Mouse (Mus musculus) ES-Bruce4 (cell line): Measurements from ENCODE around the gene Vmn2r79. TPM values are rescaled to one million over a fixed set of nuclear protein-coding genes. Genes with fewer than 3 reads are reported as not detected.
"Not testable (repeated sequence)": the region's sequence is repeated elsewhere in the genome, so short reads cannot be mapped to it uniquely, and the experiment has no call there.

ENCODE experiments used
- H3K27ac ChIP-seq: 2 replicates; pipeline ENCODE4 v1.5.1; 2012; ENCODE audit warnings: low read length, inconsistent platforms; ENCODE audit not compliant: insufficient read depth
- H3K27me3 ChIP-seq: 2 replicates; pipeline ENCODE4 v1.6.1; 2012; ENCODE audit warnings: mild to moderate bottlenecking, low read length, inconsistent platforms; ENCODE audit not compliant: control insufficient read depth, poor library complexity, insufficient read depth, severe bottlenecking
- H3K36me3 ChIP-seq: 2 replicates; pipeline ENCODE4 v1.6.1; 2012; ENCODE audit warnings: inconsistent platforms, mild to moderate bottlenecking, low read length, moderate library complexity; ENCODE audit not compliant: control insufficient read depth, poor library complexity, insufficient read depth, severe bottlenecking
- H3K4me1 ChIP-seq: one replicate; pipeline ENCODE4 v1.8.1; 2011; ENCODE audit warnings: low read length; ENCODE audit not compliant: control insufficient read depth, insufficient read depth
- H3K4me3 ChIP-seq: 2 replicates; pipeline ENCODE4 v1.5.1; 2011; ENCODE audit warnings: low read depth, mild to moderate bottlenecking, low read length
- H3K9ac ChIP-seq: 2 replicates; pipeline ENCODE4 v1.6.1; 2012; ENCODE audit warnings: low read depth, mild to moderate bottlenecking, inconsistent platforms; ENCODE audit not compliant: poor library complexity, severe bottlenecking
- H3K9me3 ChIP-seq: replicated peaks from 2 replicates; pipeline ENCODE4 v1.6.1; 2012; ENCODE audit warnings: mild to moderate bottlenecking, low read length, inconsistent platforms; ENCODE audit not compliant: control insufficient read depth, poor library complexity, insufficient read depth, severe bottlenecking
- CTCF ChIP-seq: IDR thresholded peaks from one replicate; pipeline ENCODE4 v1.8.1; 2011; ENCODE audit warnings: low read depth, low read length
- EP300 ChIP-seq: IDR thresholded peaks from 2 replicates; pipeline ENCODE4 v1.6.1; 2011; ENCODE audit warnings: low read depth, low read length; ENCODE audit not compliant: insufficient read depth
- POLR2A ChIP-seq: IDR thresholded peaks from one replicate; pipeline ENCODE4 v1.8.1; 2011; ENCODE audit warnings: low read length; ENCODE audit not compliant: insufficient read depth
- polyA plus RNA-seq: library from polyadenylated mRNA; stranded (reverse); fragments of >200 nt; gene quantifications from 2 replicates; pipeline ENCODE4 v1.2.4, GENCODE M21; 2011; ENCODE audit warnings: low read depth; ENCODE audit not compliant: missing spikeins, insufficient read depth, insufficient read length

The Vmn2r79 gene
- 0.06 TPM in 1 of 2 replicates, not detected in the other for polyA plus RNA-seq

DNA sequence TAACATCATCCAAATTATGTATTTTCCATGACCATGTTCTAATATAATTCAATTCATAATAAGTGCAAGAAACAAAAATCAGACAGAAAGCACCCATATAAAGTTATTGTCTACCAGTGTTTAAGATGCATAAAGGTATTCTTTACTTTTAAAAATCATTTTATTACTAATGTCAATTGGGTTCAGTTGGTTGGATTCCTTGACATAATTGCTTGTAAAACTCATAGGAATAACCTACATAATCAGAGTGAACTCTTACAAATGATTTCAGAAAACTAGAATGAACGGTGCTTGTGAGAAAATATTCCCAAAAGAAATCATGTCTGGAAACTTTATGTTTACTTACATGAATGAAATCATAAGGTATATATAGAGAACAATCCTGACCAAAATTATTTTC, at the start of gene Vmn2r79:
Gene Vmn2r79 (plus strand): TSS at position 301 of the 400 bp plus-strand sequence.
- not testable (repeated sequence) for H3K4me3 ChIP-seq, H3K9me3 ChIP-seq, H3K4me1 ChIP-seq, H3K9ac ChIP-seq, H3K36me3 ChIP-seq, H3K27me3 ChIP-seq, H3K27ac ChIP-seq

GRCm38 (mm10) chr7:86994700-86995099, 1.2 kb upstream of the Vmn2r79 start:
- Histone ChIP-seq H3K27ac (no peak overlapping the region), H3K9me3 (no peaks in the 10 kb centered on the region), H3K27me3 (no peaks in the 10 kb centered on the region), H3K4me3 (no peak overlapping the region), H3K4me1 (no peaks in the 10 kb centered on the region), H3K9ac (no peak overlapping the region), H3K36me3 (no peaks in the 10 kb centered on the region)
- TF ChIP-seq EP300: no peak
- TF ChIP-seq POLR2A: no peak
- TF ChIP-seq CTCF: no peak

DNA sequence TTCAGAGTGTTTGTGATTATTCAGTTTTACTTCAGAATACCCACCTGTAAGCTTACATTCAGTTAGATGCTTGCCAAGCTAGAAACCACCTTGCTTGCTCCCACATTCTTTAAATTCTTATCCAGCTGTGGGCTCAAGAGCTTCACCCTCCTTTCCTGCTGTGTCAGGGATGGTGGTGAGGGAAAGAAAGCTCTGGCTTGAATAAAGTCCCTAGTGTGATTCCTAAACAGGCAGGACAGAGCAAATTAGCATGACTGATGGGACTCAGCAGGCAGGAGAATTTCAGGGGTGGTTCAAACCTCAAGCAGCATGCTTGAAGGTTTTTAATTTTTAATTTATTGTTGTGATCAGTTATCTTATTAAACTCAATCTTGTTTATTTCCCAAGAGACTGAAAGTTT, 30.6 kb downstream of the Vmn2r79 start:
- peaks cover 34% of the 10 kb centered on the region for H3K9me3 ChIP-seq
- H3K27me3 ChIP-seq, H3K9ac ChIP-seq, H3K27ac ChIP-seq, H3K4me1 ChIP-seq, H3K4me3 ChIP-seq, H3K36me3 ChIP-seq: not testable (repeated sequence)

DNA sequence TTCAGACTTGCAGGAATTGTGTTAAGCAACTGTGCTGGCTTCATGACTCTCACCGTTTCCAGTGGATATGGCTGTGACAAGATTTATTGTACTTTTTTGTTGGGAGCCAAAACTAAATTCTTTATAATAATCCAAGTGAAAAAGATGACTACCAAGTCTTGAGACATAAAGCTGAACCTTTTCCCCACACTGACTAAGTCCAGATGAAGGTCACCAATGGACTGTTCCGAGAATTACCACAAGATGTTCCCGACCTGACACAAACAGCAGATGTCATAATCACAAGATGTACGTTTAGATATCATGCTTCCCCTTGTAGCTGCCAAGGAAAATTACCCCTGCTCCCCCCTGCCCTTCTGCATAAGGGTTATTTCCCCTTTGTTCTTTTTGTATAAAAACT, 67.7 kb downstream of the Vmn2r79 start:
- Histone ChIP-seq H3K36me3 (no peaks in the 10 kb centered on the region), H3K9ac (no peak overlapping the region), H3K4me1 (no peaks in the 10 kb centered on the region), H3K9me3 (no peaks in the 10 kb centered on the region), H3K27me3 (no peaks in the 10 kb centered on the region), H3K27ac (no peak overlapping the region), H3K4me3 (no peak overlapping the region)
- TF ChIP-seq EP300 (no peak), CTCF (no peak), POLR2A (no peak)

Other genes with a start within 250 kb of the Vmn2r79 start
- 0.24 TPM in 1 of 2 replicates, not detected in the other for gene Folh1, start 220.2 kb upstream of the Vmn2r79 start, polyA plus RNA-seq
- gene Vmn2r77, start 201.1 kb upstream of the Vmn2r79 start, polyA plus RNA-seq: not detected in 2 replicates
- not detected in 2 replicates for gene Vmn2r78, start 81.0 kb upstream of the Vmn2r79 start, polyA plus RNA-seq
- gene Nox4, start 250.0 kb downstream of the Vmn2r79 start, polyA plus RNA-seq: 8.2 and 8.5 TPM in 2 replicates